Mouse (Mus musculus) lung, postnatal 0 days (tissue): ENCODE data around the gene H2-Q4.
"Not testable (repeated sequence)": the region's sequence is repeated elsewhere in the genome, so short reads cannot be mapped to it uniquely, and the experiment has no call there.

ENCODE experiments used
- CTCF ChIP-seq: IDR thresholded peaks from 2 replicates; pipeline ENCODE4 v1.5.1; 2016; ENCODE audit warnings: antibody characterized with exemption, mild to moderate bottlenecking
- EP300 ChIP-seq: IDR thresholded peaks from 2 replicates; pipeline ENCODE4 v1.6.1; 2016; ENCODE audit warnings: antibody characterized with exemption, mild to moderate bottlenecking, control low read depth

- TF ChIP-seq EP300, CTCF: not testable (repeated sequence)
These were observed 44.7 kb downstream of the H2-Q4 start for GRCm38 (mm10) chr17:35424106-35424505.
